Mouse (Mus musculus) intestine, embryonic 16.5 days (tissue): ENCODE results near the gene Slc26a9. TPM values are rescaled to one million over a fixed set of nuclear protein-coding genes. Genes with fewer than 3 reads are reported as not detected.

Experiments
- ATAC-seq: fragments of 200-750 bp; cut with Nextera tagmentation; 2 replicates; pipeline ENCODE4 v1.8.0; 2017; ENCODE audit warnings: moderate TSS enrichment, moderate library complexity
- H3K27ac ChIP-seq: fragments of 300-500 bp; sonication (generic); 2 replicates; pipeline ENCODE4 v1.5.1; 2014; ENCODE audit warnings: mild to moderate bottlenecking, low read length
- H3K27me3 ChIP-seq: fragments of 300-500 bp; sonication (generic); replicated peaks from 2 replicates; pipeline ENCODE4 v1.6.1; 2014; ENCODE audit warnings: low read length, control low read depth, mixed read lengths; ENCODE audit not compliant: control insufficient read depth, insufficient read depth
- H3K36me3 ChIP-seq: fragments of 300-500 bp; sonication (generic); 2 replicates; pipeline ENCODE4 v1.6.1; 2014; ENCODE audit warnings: low read length, control low read depth; ENCODE audit not compliant: control insufficient read depth, insufficient read depth
- H3K4me1 ChIP-seq: fragments of 300-500 bp; sonication (generic); 2 replicates; pipeline ENCODE4 v1.6.1; 2014; ENCODE audit warnings: low read length, control low read depth, mixed read lengths; ENCODE audit not compliant: control insufficient read depth, insufficient read depth
- H3K4me2 ChIP-seq: fragments of 300-500 bp; sonication (generic); 2 replicates; pipeline ENCODE4 v1.6.1; 2014; ENCODE audit warnings: low read depth, low read length, control low read depth
- H3K4me3 ChIP-seq: fragments of 300-500 bp; sonication (generic); 2 replicates; pipeline ENCODE4 v1.5.1; 2014; ENCODE audit warnings: mild to moderate bottlenecking, low read length
- H3K9ac ChIP-seq: fragments of 300-500 bp; sonication (generic); 2 replicates; pipeline ENCODE4 v1.6.1; 2014; ENCODE audit warnings: low read depth, low read length
- H3K9me3 ChIP-seq: fragments of 300-500 bp; sonication (generic); 2 replicates; pipeline ENCODE4 v1.6.1; 2016; ENCODE audit warnings: low read length, control low read depth; ENCODE audit not compliant: control insufficient read depth
- WGBS: fragments of 180-500 bp; shearing (Covaris S2); extraction: QIAGEN DNeasy Blood & Tissue Kit; methylation state at CpG from one replicate; pipeline ENCODE4 v1.1.7; 2014; 5-methylcytosine and 5-hydroxymethylcytosine counted together
- polyA plus RNA-seq: library from polyadenylated mRNA; unstranded; fragments of >200 nt; fragmentation: Nextera tagmentation; extraction: Ambion mirVana; gene quantifications from 2 replicates; pipeline ENCODE4 v1.2.1, GENCODE M21; 2015

The Slc26a9 gene
- polyA plus RNA-seq, 1 experiment from 2014 or later: 2.1 TPM

GRCm38 (mm10) chr1:131733474-131734180, 10.2 kb upstream of the Slc26a9 start:
- no peaks in the 10 kb centered on the region for H3K27me3 ChIP-seq
- H3K9ac ChIP-seq: no peak overlapping the region
- no peak overlapping the region for H3K27ac ChIP-seq
- WGBS: 66% methylated on average over 13 of the region's 13 CpGs
- no peak for ATAC-seq
- no peaks in the 10 kb centered on the region for H3K36me3 ChIP-seq
- H3K4me1 ChIP-seq: no peaks in the 10 kb centered on the region
- no peaks in the 10 kb centered on the region for H3K9me3 ChIP-seq
- no peak overlapping the region for H3K4me2 ChIP-seq
- no peak overlapping the region for H3K4me3 ChIP-seq

- Histone ChIP-seq H3K27ac (no peak overlapping the region), H3K4me2 (no peak overlapping the region), H3K4me1 (no peaks in the 10 kb centered on the region), H3K9me3 (no peaks in the 10 kb centered on the region), H3K4me3 (no peak overlapping the region), H3K27me3 (no peaks in the 10 kb centered on the region), H3K36me3 (no peaks in the 10 kb centered on the region), H3K9ac (no peak overlapping the region)
- 94% methylated on average over 6 of the region's 6 CpGs for WGBS
- no peak for ATAC-seq
Measured at GRCm38 (mm10) chr1:131734657-131735273, 9.1 kb upstream of the Slc26a9 start.

GRCm38 (mm10) chr1:131736494-131736893, 7.3 kb upstream of the Slc26a9 start:
- no peak overlapping the region for H3K27ac ChIP-seq
- WGBS: 79% methylated on average over 9 of the region's 9 CpGs
- no peak overlapping the region for H3K9ac ChIP-seq
- H3K4me3 ChIP-seq: no peak overlapping the region
- ATAC-seq: 0 out of 2 replicates have a peak, but pooled peaks have one; percentile 21
- H3K36me3 ChIP-seq: no peaks in the 10 kb centered on the region
- no peak overlapping the region for H3K4me2 ChIP-seq
- no peaks in the 10 kb centered on the region for H3K27me3 ChIP-seq
- H3K9me3 ChIP-seq: no peaks in the 10 kb centered on the region
- H3K4me1 ChIP-seq: no peaks in the 10 kb centered on the region

GRCm38 (mm10) chr1:131737269-131737668, 6.6 kb upstream of the Slc26a9 start:
- Histone ChIP-seq H3K27ac (no peak overlapping the region), H3K9me3 (no peaks in the 10 kb centered on the region), H3K4me3 (no peak overlapping the region), H3K4me2 (no peak overlapping the region), H3K27me3 (no peaks in the 10 kb centered on the region), H3K36me3 (no peaks in the 10 kb centered on the region), H3K4me1 (no peaks in the 10 kb centered on the region), H3K9ac (no peak overlapping the region)
- peak; percentile 73 for ATAC-seq
- 59% methylated on average over 5 of the region's 5 CpGs for WGBS

- Histone ChIP-seq H3K9ac (no peak overlapping the region), H3K27me3 (no peaks in the 10 kb centered on the region), H3K9me3 (no peaks in the 10 kb centered on the region), H3K4me3 (no peak overlapping the region), H3K27ac (no peak overlapping the region), H3K4me2 (no peak overlapping the region), H3K4me1 (peaks cover 3% of the 10 kb centered on the region), H3K36me3 (no peaks in the 10 kb centered on the region)
- WGBS: 93% methylated on average over 1 of the region's 1 CpGs
- ATAC-seq: no peak
Measured at GRCm38 (mm10) chr1:131738760-131739159, 5.1 kb upstream of the Slc26a9 start.

- 91% methylated on average over 9 of the region's 9 CpGs for WGBS
Measured at GRCm38 (mm10) chr1:131739481-131740160, 4.2 kb upstream of the Slc26a9 start.

GRCm38 (mm10) chr1:131745391-131745790, 1.6 kb downstream of the Slc26a9 start:
- no peaks in the 10 kb centered on the region for H3K27me3 ChIP-seq
- 66% methylated on average over 5 of the region's 5 CpGs for WGBS
- H3K36me3 ChIP-seq: no peaks in the 10 kb centered on the region
- no peak for ATAC-seq
- H3K4me2 ChIP-seq: no peak overlapping the region
- H3K4me1 ChIP-seq: peaks cover 7% of the 10 kb centered on the region
- H3K4me3 ChIP-seq: no peak overlapping the region
- no peak overlapping the region for H3K9ac ChIP-seq
- H3K27ac ChIP-seq: no peak overlapping the region
- no peaks in the 10 kb centered on the region for H3K9me3 ChIP-seq

More at GRCm38 (mm10) chr1:131739481-131740160, 4.2 kb upstream of the Slc26a9 start:
- Histone ChIP-seq H3K9ac (no peak overlapping the region), H3K36me3 (no peaks in the 10 kb centered on the region), H3K4me2 (no peak overlapping the region), H3K4me3 (no peak overlapping the region), H3K4me1 (peaks cover 7% of the 10 kb centered on the region), H3K27me3 (no peaks in the 10 kb centered on the region), H3K9me3 (no peaks in the 10 kb centered on the region), H3K27ac (no peak overlapping the region)
- no peak for ATAC-seq

- H3K9ac ChIP-seq: no peak overlapping the region
- H3K36me3 ChIP-seq: no peaks in the 10 kb centered on the region
- H3K4me2 ChIP-seq: no peak overlapping the region
- no peak overlapping the region for H3K27ac ChIP-seq
- H3K4me1 ChIP-seq: peaks cover 7% of the 10 kb centered on the region
- no peaks in the 10 kb centered on the region for H3K9me3 ChIP-seq
- WGBS: 74% methylated on average over 2 of the region's 2 CpGs
- H3K4me3 ChIP-seq: no peak overlapping the region
- ATAC-seq: no peak
- H3K27me3 ChIP-seq: no peaks in the 10 kb centered on the region
Measured at GRCm38 (mm10) chr1:131747761-131748160, 3.9 kb downstream of the Slc26a9 start.

GRCm38 (mm10) chr1:131748636-131749035, 4.8 kb downstream of the Slc26a9 start:
- Histone ChIP-seq H3K27ac (no peak overlapping the region), H3K4me2 (no peak overlapping the region), H3K27me3 (no peaks in the 10 kb centered on the region), H3K36me3 (no peaks in the 10 kb centered on the region), H3K4me1 (peaks cover 5% of the 10 kb centered on the region), H3K9me3 (no peaks in the 10 kb centered on the region), H3K4me3 (no peak overlapping the region), H3K9ac (no peak overlapping the region)
- 84% methylated on average over 2 of the region's 2 CpGs for WGBS
- no peak for ATAC-seq
